12 mouse cellular contexts compared by ENCODE assay signal in genomic region chr15:78683474-78683873, GRCm38 (mm10). TPM values are rescaled to one million over a fixed set of nuclear protein-coding genes. Genes with fewer than 3 reads are reported as not detected.
DNase-seq lines count a peak whose midpoint lies in the region; ATAC-seq lines count a peak whose summit lies in the region.
"Had no signal": no experiment of that assay in that cellular context is flagged by ENCODE, and none has a peak within 500 bp of the region (broad histone marks: within the 10 kb centered on the region; RNA-seq: fewer than 3 reads in every experiment).

No protein-coding gene starts in this region.

- H3K27ac ChIP-seq in forebrain, embryonic 10.5 days = peak overlapping the region; percentile 83
- H3K27ac ChIP-seq in liver, embryonic 11.5 days (ENCODE audit: low read depth, low read length) = no peak overlapping the region
- no peak overlapping the region; the same call in 1 of the 2 replicates for H3K27ac ChIP-seq in intestine, embryonic 16.5 days (ENCODE audit: low read length)
- H3K27ac ChIP-seq: kidney, embryonic 15.5 days; limb, embryonic 12.5 days had no signal

- peak overlapping the region; percentile 25; the same call in 1 of the 2 replicates for H3K4me3 ChIP-seq in forebrain, embryonic 10.5 days
- H3K4me3 ChIP-seq in liver, embryonic 11.5 days (ENCODE audit: low read depth, low read length) = no peak overlapping the region
- no peak overlapping the region for H3K4me3 ChIP-seq in intestine, embryonic 16.5 days (ENCODE audit: low read length)
- H3K4me3 ChIP-seq: kidney, embryonic 15.5 days; limb, embryonic 12.5 days had no signal

- DNase-seq in embryo, embryonic 10.5 days (ENCODE audit: low spot score) = peak; percentile 37
- no peak for DNase-seq in embryo, embryonic 9.5 days (ENCODE audit: extremely low spot score)
- DNase-seq in forebrain, embryonic 10.5 days (ENCODE audit: extremely low spot score, low spot score) = peak; percentile 44
- peak; percentile 15 for DNase-seq in splenic B cell, adult 2 months (ENCODE audit: low read depth, low spot score)
- DNase-seq in heart, adult 8-10 months (ENCODE audit: low spot score) = no peak
- no peak for DNase-seq in liver, embryonic 11.5 days (ENCODE audit: low spot score)
- DNase-seq: cerebellum, adult 2 months had no signal

- peaks cover 78% of the 10 kb centered on the region for H3K27me3 ChIP-seq in forebrain, embryonic 10.5 days (ENCODE audit: poor library complexity, severe bottlenecking)
- H3K27me3 ChIP-seq in splenic B cell, adult 2 months (ENCODE audit: control insufficient read depth, insufficient read depth, low read length, poor library complexity, severe bottlenecking) = no peaks in the 10 kb centered on the region
- peaks cover 32% of the 10 kb centered on the region for H3K27me3 ChIP-seq in liver, embryonic 11.5 days (replicated peaks; ENCODE audit: control insufficient read depth, insufficient read depth, low read length)
- no peaks in the 10 kb centered on the region; the same call in 1 of the 2 replicates for H3K27me3 ChIP-seq in intestine, embryonic 16.5 days (replicated peaks; ENCODE audit: control insufficient read depth, insufficient read depth, low read length)

- no peak overlapping the region for H3K9ac ChIP-seq in liver, embryonic 11.5 days (ENCODE audit: low read depth, low read length)
- H3K9ac ChIP-seq in intestine, embryonic 16.5 days (ENCODE audit: low read depth, low read length) = no peak overlapping the region
- H3K9ac ChIP-seq: kidney, embryonic 15.5 days; limb, embryonic 12.5 days had no signal

- peak; percentile 98 for ATAC-seq in inflammation-experienced regulatory T-cells, adult 6 months
- ATAC-seq in liver, embryonic 11.5 days (replicated peaks; ENCODE audit: low FRiP score) = no peak
- no peak for ATAC-seq in intestine, embryonic 16.5 days

- no peak overlapping the region for H3K4me2 ChIP-seq in liver, embryonic 11.5 days
- no peak overlapping the region for H3K4me2 ChIP-seq in intestine, embryonic 16.5 days (ENCODE audit: low read depth, low read length)

- H3K36me3 ChIP-seq in forebrain, embryonic 10.5 days (replicated peaks) = no peaks in the 10 kb centered on the region
- no peaks in the 10 kb centered on the region for H3K36me3 ChIP-seq in splenic B cell, adult 2 months (ENCODE audit: control insufficient read depth, insufficient read depth, low read length, poor library complexity, severe bottlenecking)
- no peaks in the 10 kb centered on the region for H3K36me3 ChIP-seq in liver, embryonic 11.5 days (ENCODE audit: control insufficient read depth, insufficient read depth, low read length)
- no peaks in the 10 kb centered on the region for H3K36me3 ChIP-seq in intestine, embryonic 16.5 days (ENCODE audit: control insufficient read depth, insufficient read depth, low read length)
- H3K36me3 ChIP-seq: kidney, embryonic 15.5 days; limb, embryonic 12.5 days had no signal

- 16% methylated on average over 8 of the region's 8 CpGs for WGBS in forebrain, embryonic 10.5 days
- 23% methylated on average over 8 of the region's 8 CpGs for WGBS in liver, embryonic 11.5 days
- WGBS in intestine, embryonic 16.5 days = 45% methylated on average over 8 of the region's 8 CpGs

- peaks cover 77% of the 10 kb centered on the region for H3K4me1 ChIP-seq in forebrain, embryonic 10.5 days
- no peaks in the 10 kb centered on the region for H3K4me1 ChIP-seq in liver, embryonic 11.5 days (replicated peaks; ENCODE audit: control insufficient read depth, insufficient read depth, low read length)
- H3K4me1 ChIP-seq in intestine, embryonic 16.5 days (ENCODE audit: control insufficient read depth, insufficient read depth, low read length) = no peaks in the 10 kb centered on the region

- no peaks in the 10 kb centered on the region for H3K9me3 ChIP-seq in forebrain, embryonic 10.5 days
- H3K9me3 ChIP-seq in liver, embryonic 11.5 days (ENCODE audit: control insufficient read depth, low read length) = no peaks in the 10 kb centered on the region
- no peaks in the 10 kb centered on the region for H3K9me3 ChIP-seq in intestine, embryonic 16.5 days (ENCODE audit: control insufficient read depth, low read length)
- H3K9me3 ChIP-seq: kidney, embryonic 15.5 days; limb, embryonic 12.5 days had no signal

RNA-seq across cellular contexts. Expression of gene Elfn2, which starts 35.1 kb away (rescaled TPM):
- 0.05 and 0.15 TPM in 2 replicates for polyA plus RNA-seq in forebrain, embryonic 10.5 days (2016; fragmentation: Nextera tagmentation; extraction: Ambion mirVana)
- under 1 TPM in 1 of 3 experiments, not detected in 2; 0.05 TPM for polyA plus RNA-seq in inflammation-experienced regulatory T-cells, adult 6 months (2017; shearing (Covaris generic))
- total RNA-seq in heart, adult 8-10 months (2022) = 1 to 10 TPM; 1.9 to 4.4 (median 2.5) TPM
- not detected in 2 replicates for polyA plus RNA-seq in liver, embryonic 11.5 days (2014; fragmentation: Nextera tagmentation; extraction: Ambion mirVana)
- polyA plus RNA-seq in intestine, embryonic 16.5 days (2015; fragmentation: Nextera tagmentation; extraction: Ambion mirVana) = 0.06 and 0.13 TPM in 2 replicates
- total RNA-seq: megakaryocyte-erythroid progenitor cell, adult 5-6 weeks had no signal
- polyA plus RNA-seq: kidney, embryonic 15.5 days had no signal

Comparison
In these comparisons a context has a peak if more than half of its experiments do, and no peak if none do; other contexts are left out.
1. DNase-seq: peak in embryo, embryonic 10.5 days (single experiment), forebrain, embryonic 10.5 days (single experiment) and splenic B cell, adult 2 months (single experiment); none in embryo, embryonic 9.5 days (single experiment), heart, adult 8-10 months (single experiment) and liver, embryonic 11.5 days (single experiment).